Mouse (Mus musculus) spleen, adult 2 months (tissue): Measurements from ENCODE around the gene Tbc1d10a. TPM values are rescaled to one million over a fixed set of nuclear protein-coding genes. Genes with fewer than 3 reads are reported as not detected.

Source experiments
- DNase-seq, 2 experiments: peaks; one replicate each; pipeline versions ENCODE4 v3.0.0 to v3.0.0-alpha.2; 2012 to 2021; ENCODE audit warnings: low spot score in 2 of 2, low read depth in 1 of 2
- H3K27ac ChIP-seq: fragments of 200-500 bp; 2 replicates; pipeline ENCODE4 v1.5.1; 2012; ENCODE audit warnings: low read length, inconsistent platforms; ENCODE audit not compliant: insufficient read depth
- H3K27me3 ChIP-seq: fragments of 200-500 bp; 2 replicates; pipeline ENCODE4 v1.6.1; 2012; ENCODE audit warnings: mild to moderate bottlenecking, moderate library complexity, low read length, inconsistent platforms; ENCODE audit not compliant: control insufficient read depth, insufficient read depth
- H3K36me3 ChIP-seq: fragments of 200-500 bp; 2 replicates; pipeline ENCODE4 v1.6.1; 2012; ENCODE audit warnings: mild to moderate bottlenecking, low read length, inconsistent platforms; ENCODE audit not compliant: control insufficient read depth, insufficient read depth
- H3K4me1 ChIP-seq: fragments of 200-500 bp; 2 replicates; pipeline ENCODE4 v1.6.1; 2011; ENCODE audit warnings: inconsistent platforms; ENCODE audit not compliant: control insufficient read depth, insufficient read depth, insufficient read length
- H3K4me3 ChIP-seq: fragments of 200-500 bp; 2 replicates; pipeline ENCODE4 v1.5.1; 2011; ENCODE audit warnings: mild to moderate bottlenecking, inconsistent platforms; ENCODE audit not compliant: insufficient read depth, insufficient read length; ENCODE audit errors: extremely low read depth
- CTCF ChIP-seq: fragments of 200-500 bp; IDR thresholded peaks from 2 replicates; pipeline ENCODE4 v1.5.1; 2011; ENCODE audit warnings: mild to moderate bottlenecking, inconsistent platforms; ENCODE audit not compliant: insufficient read depth, insufficient read length, insufficient replicate concordance; ENCODE audit errors: extremely low read depth
- POLR2A ChIP-seq: fragments of 200-500 bp; IDR thresholded peaks from 2 replicates; pipeline ENCODE4 v1.6.1; 2011; ENCODE audit warnings: low read depth, low read length, inconsistent platforms
- WGBS: fragments of 180-500 bp; shearing (Covaris S2); methylation state at CpG from one replicate; pipeline ENCODE4 v1.1.7; 2018; 5-methylcytosine and 5-hydroxymethylcytosine counted together
- polyA plus RNA-seq: library from polyadenylated mRNA; depleted of rRNA; stranded (reverse); fragments of >200 nt; gene quantifications from 2 replicates; pipeline ENCODE4 v1.2.3, GENCODE M21; 2012

The Tbc1d10a gene
- polyA plus RNA-seq, 1 experiment = 46.7 TPM

DNA sequence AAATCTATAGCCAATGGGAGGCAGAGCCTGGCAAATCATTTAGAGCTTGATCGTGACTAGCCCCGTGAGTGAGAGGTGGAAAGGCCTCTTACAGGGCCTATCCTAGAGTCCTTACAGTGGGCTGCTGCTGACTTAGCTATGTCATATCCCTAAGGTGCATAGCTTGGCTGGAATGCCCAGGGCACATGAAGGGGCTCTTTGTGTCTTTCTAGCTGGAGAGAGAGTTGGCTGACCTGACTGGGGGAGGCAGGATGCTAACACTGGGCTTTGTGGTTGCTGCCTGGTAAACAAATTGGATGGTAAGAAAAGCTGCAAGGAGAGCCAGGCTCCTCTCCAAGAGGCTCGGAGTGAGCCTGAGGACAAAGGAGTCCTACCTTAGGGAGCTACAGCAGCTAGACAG is 6.2 kb downstream of the Tbc1d10a start:
- no peak overlapping the region for H3K27ac ChIP-seq
- DNase-seq = no peak
- peaks cover 31% of the 10 kb centered on the region for H3K4me1 ChIP-seq
- 89% methylated on average over 3 of the region's 3 CpGs for WGBS
- TF ChIP-seq POLR2A (no peak), CTCF (no peak)
- H3K27me3 ChIP-seq = no peaks in the 10 kb centered on the region
- H3K4me3 ChIP-seq = no peak overlapping the region
- H3K36me3 ChIP-seq = no peaks in the 10 kb centered on the region

DNA sequence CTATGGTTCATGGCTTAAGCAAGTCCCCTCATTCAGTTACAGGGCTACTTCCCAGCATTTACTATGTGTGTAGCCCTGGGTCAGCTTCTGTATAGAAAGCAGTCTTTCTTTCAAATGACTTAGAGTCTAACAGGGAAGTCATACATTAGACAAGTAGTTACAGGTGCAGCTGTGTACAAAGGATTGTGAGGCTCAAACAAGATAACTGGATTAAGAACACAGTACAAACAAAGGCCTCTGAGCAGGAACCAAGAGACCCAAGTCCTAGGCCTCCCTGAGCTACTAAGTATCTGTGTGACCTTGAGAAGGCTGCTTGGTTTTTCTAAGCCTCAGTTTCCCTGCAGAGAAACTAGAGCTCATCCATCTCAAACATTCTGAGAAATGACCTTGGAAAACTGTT is 6.8 kb downstream of the Tbc1d10a start:
- H3K4me3 ChIP-seq = no peak overlapping the region
- H3K27ac ChIP-seq = no peak overlapping the region
- H3K4me1 ChIP-seq = peaks cover 37% of the 10 kb centered on the region
- no peaks in the 10 kb centered on the region for H3K27me3 ChIP-seq
- TF ChIP-seq CTCF (no peak), POLR2A (no peak)
- no peaks in the 10 kb centered on the region for H3K36me3 ChIP-seq
- no peak for DNase-seq

DNA sequence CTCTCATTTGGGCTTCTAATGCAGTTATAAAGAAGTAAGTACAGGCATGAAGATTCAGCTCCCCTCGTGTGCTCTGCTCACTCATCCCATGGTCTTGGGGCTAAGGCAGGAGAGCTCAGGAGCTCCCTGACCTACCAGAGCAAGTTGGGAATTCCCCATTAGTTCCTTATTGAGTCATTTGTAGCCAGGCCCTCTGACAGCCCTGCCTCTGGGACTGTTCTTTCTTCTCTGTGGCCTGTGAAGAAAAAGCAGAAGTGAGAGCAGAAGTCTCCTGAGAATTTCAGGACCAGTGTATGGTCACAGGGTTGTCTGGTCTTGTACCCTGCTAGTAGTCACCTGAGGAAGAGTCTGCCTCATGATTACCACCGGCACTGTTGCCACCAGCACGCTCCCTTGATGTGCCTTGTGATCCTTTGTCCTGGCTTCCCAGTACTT is 9.0 kb downstream of the Tbc1d10a start:
- no peak for TF ChIP-seq CTCF
- TF ChIP-seq POLR2A = no peak
- Histone ChIP-seq H3K4me3 (no peak overlapping the region), H3K36me3 (no peaks in the 10 kb centered on the region), H3K27ac (peak overlapping the region; percentile 68), H3K27me3 (no peaks in the 10 kb centered on the region), H3K4me1 (peaks cover 37% of the 10 kb centered on the region)
- peak; percentile 56 to 87 for DNase-seq
- WGBS = 10% methylated on average over 3 of the region's 3 CpGs

DNA sequence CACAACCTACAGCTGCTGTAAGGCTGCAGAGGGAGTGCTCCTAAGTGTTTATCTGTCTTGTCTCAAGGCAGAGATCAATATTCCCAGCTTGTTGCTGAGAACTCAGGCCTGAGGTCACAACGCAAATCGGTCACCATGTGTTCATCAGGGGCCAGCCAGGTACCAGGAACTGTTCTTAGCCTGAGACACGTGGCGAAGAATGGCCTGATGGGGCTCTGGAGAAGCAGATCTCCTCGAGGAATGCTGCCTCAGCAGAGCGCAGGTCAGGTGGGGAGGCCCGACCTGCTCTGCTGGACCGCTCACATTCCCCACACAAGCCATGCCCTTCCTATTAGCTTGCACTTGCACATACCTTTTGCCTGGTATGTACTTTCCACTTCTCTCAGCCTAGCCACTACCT is 10.0 kb downstream of the Tbc1d10a start:
- Histone ChIP-seq H3K36me3 (no peaks in the 10 kb centered on the region), H3K4me3 (no peak overlapping the region), H3K27ac (no peak overlapping the region), H3K27me3 (no peaks in the 10 kb centered on the region), H3K4me1 (peaks cover 37% of the 10 kb centered on the region)
- WGBS = 92% methylated on average over 8 of the region's 8 CpGs
- no peak for DNase-seq
- TF ChIP-seq POLR2A (no peak), CTCF (no peak)

DNA sequence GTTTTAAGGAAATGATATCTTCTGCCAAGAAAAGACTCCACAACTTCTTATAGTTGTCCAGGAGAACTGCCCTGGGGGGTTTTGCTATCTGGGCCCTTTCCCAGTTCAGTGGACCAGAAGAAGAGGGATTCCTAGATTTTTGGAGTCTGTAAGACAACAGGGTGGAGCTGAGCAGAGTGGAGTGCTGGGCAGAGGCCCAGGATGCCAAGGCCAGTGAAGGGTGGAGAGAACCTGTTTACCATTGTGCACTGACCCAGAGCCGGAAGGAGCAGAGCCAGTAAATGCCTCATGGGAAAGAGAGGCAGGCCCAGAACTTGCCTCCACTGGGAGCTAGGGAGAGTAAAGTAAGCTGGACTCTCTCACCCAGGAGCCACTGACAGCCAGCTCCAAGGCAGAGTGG is 11.1 kb downstream of the Tbc1d10a start:
- Histone ChIP-seq H3K4me3 (no peak overlapping the region), H3K27me3 (no peaks in the 10 kb centered on the region), H3K27ac (peak overlapping the region; percentile 39; the same call in 1 of the 2 replicates), H3K4me1 (peaks cover 43% of the 10 kb centered on the region), H3K36me3 (no peaks in the 10 kb centered on the region)
- 53% methylated on average over 1 of the region's 1 CpGs for WGBS
- TF ChIP-seq CTCF (no peak), POLR2A (no peak)
- DNase-seq = no peak

DNA sequence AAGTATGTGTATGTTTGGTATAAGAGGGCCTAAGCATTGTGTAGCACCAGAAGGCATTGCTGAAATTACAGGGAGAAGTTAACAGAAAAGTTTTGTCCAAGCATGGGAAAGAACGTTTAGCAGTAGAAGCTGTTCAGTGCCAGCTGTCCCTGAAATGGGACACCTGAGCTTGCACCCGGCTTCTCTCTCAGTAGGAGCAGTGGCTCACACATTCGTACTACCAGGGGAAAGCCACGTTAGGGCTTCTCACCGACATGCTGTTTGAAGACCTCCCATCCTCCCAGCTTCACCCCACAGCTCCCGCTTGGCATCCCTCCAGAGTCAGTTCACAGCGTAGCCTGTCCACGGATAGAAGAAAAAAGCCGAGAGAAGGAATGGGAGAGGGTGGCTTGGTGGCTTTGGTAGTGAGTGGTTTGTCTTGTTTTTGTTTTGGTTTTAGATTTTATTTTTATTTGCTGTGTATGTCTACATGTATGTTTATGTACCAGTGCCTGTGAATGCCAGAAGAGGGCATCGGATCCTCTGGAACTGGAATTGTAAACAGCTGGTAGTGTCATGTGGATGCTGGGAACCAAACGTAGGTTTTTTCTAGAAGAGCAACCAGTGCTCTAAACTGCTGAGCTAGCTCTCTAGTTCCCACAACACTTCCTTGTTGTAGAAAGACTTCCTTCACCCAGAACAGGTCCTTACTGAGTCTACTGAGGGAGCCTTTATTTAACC is 15.6 kb downstream of the Tbc1d10a start:
- Histone ChIP-seq H3K27ac (peak overlapping the region; percentile 57), H3K4me3 (no peak overlapping the region), H3K4me1 (peaks cover 25% of the 10 kb centered on the region), H3K27me3 (no peaks in the 10 kb centered on the region), H3K36me3 (peaks cover 4% of the 10 kb centered on the region)
- WGBS = 79% methylated on average over 11 of the region's 11 CpGs
- no peak for TF ChIP-seq POLR2A
- DNase-seq = no peak

DNA sequence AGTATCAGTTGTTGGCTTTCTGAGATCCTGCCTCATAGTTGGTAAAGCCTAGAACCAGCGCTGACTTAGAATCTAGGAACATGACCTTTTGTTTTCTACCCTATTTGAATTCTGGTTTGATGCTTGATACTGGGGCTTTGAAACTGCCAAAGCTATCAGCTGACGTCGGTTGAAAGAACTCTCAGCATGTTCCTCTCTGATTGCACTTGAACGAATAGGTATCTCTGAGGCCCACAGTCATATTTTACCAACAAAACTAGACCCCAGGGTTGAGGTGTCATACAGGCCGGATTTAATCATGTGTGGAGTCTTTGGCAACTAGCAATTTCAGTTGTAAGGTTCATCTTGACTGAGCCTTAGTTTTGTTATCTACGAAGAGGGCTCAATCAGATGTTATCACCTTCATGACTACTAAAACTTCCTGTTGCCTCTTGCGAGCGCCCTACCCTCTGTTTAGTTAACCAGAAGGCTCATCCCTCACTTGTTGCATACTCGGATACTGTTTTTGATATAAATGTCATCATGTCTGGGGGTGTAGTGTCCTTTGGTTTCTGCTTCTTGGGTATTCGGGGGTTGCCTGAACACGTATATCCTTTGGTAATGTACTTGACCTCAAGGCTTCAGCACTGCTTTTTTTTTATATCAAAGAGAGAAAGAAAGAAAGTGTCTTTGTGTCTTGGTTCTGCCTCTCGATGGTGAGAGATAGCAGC is 16.6 kb downstream of the Tbc1d10a start:
- H3K4me3 ChIP-seq = no peak overlapping the region
- DNase-seq = no peak
- H3K27ac ChIP-seq = peak overlapping the region; percentile 91
- TF ChIP-seq POLR2A (no peak), CTCF (no peak)
- 61% methylated on average over 12 of the region's 12 CpGs for WGBS
- H3K36me3 ChIP-seq = peaks cover 6% of the 10 kb centered on the region
- no peaks in the 10 kb centered on the region for H3K27me3 ChIP-seq
- H3K4me1 ChIP-seq = peaks cover 15% of the 10 kb centered on the region
